Mouse (Mus musculus) thymus, postnatal 25 days (tissue): Measurements from ENCODE around the gene Esrrg.

Experiments
- DNase-seq: peaks from one replicate; pipeline ENCODE4 v3.0.0; 2022

The Esrrg gene

DNA sequence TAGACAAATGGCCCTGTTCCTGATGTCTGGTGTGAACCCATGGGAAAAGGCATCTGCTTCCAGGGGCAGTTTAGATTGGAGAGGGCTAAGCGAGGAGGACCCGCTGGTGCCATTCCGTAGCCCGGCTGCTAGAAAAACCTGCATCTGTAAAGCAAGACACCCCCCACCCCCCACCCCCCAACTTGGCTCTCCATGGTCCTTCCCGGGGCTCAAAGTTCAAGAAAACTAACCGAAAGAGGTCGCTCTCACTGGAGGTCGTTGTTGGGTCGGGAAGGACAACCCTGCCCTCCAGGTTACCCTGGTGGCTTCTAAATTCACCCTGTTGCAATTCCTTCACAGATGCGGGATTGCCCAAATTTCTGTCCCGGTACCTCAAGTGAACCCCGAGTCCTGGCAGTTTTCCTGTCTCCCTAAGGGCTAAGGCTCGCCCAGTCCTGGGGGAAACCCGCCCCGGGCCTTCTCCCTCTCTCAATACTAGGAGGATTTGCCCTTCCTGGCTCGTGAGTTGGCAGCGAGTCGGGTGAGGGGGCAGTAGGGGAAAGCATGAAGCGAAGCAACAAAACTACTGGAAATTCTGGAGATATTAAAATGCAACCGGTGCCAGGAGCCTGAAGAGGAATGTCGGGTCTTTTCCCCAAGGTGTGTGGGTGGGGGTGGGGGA lies at the start of gene Esrrg:
Gene Esrrg, plus strand, starts transcription at position 531 of the 661 bp plus-strand sequence.
- DNase-seq, result no peak

DNA sequence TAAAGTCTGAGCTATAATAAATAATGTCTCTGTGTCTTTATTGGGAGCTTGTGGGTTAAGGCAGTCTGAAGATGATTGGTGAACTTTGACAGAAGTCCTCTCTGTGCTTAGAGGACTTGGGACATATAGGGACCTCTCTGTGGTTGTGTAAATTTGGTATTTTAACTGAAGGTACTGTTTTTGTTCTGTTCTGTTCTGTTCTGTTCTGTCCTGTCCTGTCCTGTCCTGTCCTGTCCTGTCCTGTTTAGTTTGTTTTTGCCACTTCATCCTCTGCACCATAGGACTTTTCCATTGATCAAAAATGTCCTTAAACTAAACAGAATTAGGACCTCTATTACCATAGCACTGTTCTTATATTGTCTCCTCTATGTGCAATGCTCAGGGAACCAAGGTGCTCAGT lies 24.6 kb upstream of the Esrrg start:
- DNase-seq, result no peak

DNA sequence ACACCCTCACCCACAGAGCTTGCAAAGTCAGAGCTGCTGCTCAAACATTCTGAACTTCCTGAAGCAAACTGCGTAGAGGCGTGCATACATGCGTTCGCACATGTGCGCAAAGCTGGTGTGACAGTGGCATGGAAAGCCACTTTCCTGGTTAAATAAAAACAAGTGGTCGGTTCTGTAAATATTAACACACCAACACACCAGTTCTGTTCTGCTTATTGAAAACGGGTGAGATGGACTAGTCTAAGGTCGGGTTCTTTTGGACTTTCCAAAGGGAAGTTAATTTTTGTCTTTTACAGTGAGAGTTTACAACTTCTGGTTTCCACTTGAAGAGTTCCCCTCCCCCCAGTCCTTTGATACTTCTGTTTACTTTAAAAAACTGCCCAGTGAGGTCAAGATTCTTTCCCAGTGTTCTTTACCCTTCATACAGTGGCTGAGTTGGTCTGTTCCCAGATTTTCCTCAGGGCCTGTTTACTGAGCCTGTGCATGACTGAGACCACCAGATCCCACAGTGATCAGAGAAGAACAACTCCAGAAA lies 22.0 kb upstream of the Esrrg start:
- DNase-seq, result no peak

DNA sequence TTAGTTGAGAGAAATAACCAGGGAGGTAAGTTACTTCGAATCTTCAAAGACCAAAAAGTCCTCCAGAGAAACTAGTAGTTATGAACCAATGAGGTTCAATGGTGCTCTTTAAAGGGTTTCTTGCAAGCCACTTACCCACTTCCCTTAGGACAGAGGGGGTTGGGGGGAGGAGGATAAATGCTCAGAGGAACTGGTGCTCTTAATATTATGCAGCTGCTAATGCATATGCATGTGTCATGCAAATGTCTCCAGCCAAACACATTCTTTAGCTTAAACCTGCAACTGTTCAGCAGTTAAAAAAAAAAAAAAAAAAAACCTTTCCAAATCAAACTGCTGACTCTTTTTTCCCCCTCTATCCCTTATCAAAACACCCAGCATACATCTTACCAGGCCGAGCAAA lies 5.6 kb upstream of the Esrrg start:
- no peak for DNase-seq

DNA sequence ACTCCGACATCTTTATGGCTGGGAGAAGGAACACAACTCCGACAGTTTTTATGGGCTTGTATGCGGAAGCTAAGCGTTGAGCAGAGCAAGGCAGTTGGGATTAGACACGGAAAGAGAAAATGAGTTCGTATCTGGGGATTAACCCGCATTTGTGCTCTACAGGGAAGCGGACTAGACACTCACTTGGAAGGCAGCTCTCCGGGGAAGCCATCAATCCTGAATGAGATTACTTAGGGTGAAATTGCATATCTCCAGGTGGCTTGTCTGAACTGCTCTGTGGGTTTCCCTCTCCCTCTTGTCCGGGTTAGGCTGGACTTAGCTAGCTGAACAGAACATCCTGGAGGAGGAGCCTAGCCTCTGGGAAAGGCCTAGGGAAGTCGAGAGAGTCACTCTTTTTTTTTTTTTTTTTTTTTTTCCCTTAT lies 4.5 kb upstream of the Esrrg start:
- no peak for DNase-seq

DNA sequence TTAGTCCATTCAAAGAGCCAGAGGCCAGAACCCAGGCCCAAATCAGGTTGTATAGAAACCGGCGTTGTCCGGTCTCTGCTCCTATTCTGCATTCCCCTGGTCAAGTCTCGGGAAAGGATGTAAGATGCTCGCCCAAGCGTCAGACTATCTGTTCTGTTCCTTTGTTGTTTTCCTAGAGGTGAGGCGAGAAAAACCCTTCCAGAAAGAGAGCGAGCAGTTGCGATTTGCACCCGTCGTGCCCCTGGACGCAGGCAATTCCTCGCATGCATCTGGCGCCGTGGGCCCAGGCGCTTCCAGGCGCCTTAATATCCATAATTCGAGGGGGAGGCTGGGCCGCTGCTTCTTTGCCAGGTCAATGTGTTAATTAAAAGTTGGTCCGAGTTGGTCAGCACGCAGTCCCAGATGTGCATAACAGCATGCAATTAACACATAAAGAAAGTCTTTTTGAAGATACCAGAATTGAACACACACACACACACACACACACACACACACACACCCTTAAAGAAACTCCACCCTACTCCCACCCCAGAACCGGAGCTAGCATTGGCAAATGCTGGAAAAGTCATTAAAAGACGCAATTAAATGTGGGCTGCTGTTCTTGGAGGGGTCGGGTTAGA lies 3.8 kb upstream of the Esrrg start:
- no peak for DNase-seq

DNA sequence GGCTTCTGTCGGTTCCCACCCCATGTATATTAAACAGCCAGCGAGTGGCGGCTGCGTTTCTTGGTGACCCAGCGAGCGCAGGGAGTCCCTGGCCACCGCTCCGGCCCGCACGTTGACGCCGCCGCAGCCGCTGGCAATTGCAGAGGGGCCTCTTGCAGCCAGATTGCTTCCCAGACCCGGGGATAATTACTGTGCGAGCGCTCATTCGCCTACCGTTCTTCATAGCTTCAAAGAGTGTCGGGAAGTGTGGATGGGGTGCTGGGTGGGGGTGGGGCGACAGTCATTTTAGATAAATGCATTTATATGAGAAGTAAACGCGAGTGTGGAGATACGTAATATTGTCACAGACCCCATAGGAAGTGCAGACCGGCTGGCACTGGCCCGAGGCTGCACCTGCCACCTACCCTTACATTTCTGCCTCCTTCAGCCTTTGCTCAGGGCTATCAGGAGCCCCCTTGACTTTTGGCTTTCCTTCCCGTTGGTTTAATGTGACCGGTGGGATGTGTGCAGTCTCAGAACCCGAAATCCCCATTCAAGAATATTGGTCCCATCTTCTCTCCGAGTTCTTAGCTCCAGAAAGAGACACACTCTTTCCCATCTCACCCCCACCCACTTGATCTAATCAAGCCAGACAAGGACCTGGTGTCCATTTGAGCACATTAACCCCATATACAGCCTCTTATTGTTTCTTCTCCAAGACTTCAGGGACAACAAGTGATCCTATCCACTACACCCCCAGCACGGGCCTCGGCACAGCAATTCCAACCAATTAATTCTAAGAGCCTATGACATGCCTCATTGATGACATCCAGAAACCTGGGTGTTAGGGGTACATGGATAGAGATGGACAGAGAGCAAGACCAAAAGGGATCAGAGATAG lies 3.0 kb upstream of the Esrrg start:
- DNase-seq, result no peak

DNA sequence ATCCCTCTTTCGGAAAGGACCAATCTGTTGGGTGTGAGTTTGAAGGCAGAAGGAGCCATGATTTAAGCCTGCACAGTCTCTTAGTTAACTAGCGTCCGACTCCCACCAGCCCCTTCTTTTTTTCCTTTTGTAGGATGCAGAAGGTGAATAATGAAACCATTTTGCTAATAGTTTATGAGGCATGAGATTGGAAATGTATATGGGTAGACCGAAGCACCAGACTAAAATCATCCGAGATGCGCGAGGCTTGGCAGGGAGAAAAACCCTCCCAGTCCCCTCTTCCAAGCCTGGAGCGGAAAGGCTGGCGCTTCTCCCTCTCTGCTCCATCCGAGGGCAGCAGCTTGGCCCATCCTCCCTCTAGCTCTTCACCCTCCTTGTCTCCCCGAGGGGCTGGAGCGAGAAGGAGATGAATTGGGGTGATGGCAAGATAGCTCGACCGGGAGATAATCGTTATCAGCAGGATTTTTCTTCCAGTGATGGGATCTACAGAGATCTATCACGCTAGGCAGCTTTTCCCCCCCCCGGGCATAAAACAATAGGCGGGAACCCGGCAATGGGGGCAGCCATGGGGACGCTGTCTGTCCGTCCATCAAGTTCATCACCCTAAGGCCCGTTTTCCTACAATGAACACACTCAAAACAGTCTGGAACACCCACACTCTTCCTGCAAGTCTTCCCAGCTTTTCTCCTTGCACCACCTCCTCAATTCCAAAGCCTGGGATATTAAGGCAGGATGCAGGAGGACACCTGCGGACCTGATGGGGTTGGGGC lies 2.1 kb upstream of the Esrrg start:
- no peak for DNase-seq

DNA sequence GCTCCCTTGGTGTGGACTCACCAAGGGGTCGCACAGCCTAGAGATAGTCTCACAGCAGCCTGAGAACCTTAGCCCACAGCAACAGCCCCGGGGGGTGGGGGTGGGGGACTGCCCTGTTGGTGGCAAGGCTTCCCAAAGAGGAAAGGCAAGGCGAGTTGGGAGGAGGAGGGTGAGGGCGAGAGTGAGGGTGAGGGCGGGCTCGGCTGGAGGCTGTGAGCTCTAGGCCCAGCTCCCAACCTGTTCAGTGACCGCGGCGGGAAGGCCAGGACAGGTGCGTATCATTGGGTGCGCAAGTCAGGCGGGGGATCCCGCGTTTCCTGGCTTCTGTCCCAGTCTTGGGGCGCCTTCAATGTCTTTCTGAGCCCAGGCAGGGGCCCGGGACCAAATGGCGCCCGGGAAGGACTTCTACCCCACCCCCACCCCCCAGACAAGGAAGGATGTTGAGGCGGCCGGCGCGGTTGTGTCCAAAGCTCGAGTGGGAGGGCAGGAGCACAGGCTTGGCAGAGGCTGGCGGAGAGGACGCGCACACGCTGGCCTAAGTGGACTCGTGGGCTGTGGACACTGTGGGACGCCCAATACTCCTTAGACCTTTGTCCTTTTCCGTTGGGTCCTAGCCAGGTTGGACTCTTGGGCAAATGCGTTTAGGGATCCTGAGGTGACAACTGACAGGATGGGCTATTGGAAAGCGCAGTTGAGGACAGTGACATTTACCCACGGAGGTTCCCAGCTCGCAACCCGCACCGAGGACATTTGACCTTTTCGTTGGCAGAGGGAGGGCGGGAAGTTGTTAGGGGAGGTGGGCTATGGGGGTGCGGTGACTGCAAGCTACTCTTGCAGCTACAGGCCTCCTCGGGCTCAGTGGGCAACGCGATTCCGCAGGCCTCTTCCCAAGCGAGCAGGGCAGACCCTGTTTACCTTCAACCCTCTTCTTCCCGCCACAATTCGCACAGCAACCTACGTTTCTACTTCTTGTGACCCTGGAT lies 1.2 kb upstream of the Esrrg start:
- no peak for DNase-seq

DNA sequence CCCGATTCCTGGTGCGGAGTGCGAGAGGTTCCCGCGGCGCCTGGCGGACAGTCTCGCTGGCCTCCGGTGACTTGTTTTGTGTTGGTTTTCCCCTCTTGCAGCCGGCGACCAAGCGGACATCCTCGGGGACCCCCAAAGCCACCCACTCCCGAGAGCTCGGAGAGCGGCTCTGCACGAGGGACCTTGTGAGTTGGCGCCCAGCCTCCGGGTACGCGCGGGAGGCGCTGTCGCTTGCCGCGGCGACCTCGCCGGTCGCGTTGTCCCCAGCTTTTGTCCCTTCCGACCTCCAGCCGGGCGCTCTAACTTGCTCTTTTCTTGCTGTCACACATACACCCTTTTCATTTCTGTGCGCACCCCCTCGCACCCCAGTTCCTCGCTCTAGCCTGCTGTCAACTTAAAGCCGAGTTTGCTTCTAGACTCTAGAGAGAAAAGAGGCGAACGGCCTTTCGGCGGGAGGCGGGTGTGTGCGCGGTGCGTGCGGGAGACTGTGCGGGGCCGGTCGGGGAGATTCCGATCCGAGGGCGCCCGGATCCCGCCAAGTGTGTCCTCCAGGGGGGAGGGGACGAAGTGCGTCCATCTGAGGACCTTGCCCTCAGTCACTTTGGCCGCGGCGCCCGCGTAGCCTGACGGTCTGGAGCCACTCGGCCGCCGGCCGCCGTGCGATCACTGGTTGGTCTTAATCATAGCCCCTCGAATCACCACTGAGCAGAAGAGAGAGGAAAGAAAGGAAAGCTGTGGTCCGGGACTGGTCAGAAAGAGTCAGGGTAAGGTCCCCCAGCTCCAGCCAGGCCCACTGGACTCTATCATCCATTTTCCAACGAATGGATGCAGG lies 646 bp downstream of the Esrrg start:
- DNase-seq, result no peak

DNA sequence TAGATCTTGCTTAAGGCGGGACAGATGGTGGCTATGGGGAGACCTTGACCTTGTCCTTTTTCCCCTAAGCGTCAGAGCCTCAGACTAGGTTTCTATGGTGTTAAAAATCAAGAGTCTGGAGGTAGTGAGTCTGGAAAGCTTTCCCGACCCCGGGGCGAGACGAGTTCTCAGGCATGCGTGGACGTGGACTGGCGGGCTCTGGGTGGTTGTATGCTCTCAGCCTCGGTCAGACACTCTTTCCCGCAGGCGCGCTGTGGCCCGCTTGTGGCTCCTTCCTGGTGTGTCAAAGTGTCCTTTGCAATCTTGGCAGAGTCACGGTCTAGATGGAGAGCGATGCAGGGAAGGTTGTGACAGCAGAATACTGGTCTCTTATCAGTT lies 1.3 kb downstream of the Esrrg start:
- no peak for DNase-seq

DNA sequence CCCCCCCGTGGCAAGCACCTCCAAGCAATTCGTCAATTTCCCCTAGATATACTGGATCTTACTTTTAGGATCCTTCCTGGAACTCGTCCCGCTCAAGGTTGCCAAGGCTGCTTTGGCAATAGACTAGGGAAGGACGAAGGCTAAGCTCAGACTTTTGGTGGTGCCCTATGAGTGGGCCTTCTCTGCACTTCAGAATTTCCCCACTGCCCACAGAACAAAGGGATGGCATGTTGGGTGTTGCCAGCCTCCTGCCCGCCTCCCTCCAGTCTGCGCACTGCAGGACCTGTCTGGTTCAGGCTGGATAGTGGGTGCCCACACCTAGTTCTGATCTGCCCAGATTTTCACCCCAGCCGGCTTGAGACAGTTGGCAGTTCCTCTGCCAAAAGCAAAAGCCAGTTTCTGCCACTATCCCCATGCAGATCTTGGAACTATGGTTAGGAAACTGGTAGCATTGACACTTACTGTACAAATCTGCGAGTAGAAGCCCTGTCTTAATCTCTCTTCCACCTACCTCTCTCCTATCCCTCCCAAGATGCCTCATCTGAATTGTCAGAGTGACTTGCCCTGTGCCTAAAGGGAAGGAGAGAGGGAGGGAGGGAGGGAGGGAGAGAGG lies 1.9 kb downstream of the Esrrg start:
- DNase-seq, result no peak

DNA sequence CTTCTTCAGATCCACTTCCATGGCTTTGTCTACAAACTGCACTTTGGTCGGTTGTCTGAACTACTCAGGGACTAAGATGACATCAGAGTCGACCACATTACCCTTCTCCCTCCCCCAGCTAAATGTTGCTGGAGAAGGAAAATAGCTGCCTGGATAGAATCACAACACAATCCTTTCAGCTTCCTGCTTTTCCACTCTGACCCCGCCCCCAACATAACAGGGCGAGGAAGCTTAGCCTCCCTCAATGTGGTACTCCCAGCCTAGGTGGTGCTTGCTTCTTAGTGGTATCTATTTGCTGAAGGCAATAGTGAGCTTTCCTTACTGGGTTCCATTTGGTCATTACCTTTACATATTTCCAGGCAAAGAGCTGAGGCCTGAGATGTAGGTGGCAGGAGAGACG lies 3.3 kb downstream of the Esrrg start:
- DNase-seq, result no peak

DNA sequence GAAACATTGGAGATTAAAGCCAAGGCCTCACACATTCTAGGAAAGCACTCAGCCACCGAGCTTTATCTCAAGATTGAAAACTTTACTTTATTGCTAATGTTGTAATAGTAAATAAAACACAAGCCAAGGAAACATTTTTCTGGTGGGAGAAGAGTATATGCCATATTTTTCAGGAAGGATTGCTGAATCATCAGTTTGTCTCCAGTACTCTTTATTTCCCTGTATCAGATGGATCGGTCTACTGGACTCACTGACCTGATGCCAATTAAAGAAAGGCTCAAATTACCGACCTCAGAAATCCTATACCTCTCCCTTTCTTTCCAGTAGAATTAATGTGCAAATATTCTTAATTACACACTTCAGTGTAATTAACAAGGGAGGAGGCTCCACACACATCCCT lies 4.7 kb downstream of the Esrrg start:
- DNase-seq, result no peak

DNA sequence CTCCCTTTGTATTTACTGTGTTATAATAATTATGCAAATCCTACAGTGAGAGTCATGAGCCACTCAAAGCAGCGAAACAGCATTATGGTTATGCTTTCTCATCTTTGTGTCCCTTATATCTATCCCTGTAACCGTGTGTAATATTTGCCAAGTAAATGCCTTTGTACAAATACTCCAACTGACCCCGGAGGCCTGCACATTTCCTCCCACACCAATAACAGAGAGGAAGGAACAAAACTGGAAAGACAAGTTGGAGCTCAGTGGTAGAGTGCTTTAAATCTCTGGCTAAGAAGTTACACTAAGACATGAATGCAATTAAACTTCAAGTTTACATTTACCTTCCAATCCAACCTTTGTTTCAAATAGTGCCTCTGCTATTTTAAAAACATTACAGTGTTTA lies 15.4 kb downstream of the Esrrg start:
- no peak for DNase-seq

DNA sequence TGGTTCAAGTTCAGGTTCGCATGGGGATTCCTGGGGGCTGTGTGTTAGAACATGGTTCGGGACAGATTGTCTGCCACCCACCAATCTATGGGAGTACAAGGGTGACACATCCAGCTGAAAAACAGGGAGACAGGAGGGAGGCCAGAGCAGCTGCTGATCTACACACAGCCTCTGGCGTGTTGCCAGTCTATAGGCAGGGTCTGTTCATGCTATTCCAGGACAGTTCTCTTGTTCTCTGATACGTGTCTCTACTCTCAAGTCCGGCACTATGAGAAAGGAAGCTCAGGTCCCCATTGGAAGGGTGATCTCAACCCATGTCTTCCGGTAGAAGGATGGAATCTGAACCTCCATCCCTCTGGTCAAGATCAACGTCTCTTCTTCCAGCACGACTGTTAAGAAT lies 21.8 kb downstream of the Esrrg start:
- DNase-seq, result no peak

DNA sequence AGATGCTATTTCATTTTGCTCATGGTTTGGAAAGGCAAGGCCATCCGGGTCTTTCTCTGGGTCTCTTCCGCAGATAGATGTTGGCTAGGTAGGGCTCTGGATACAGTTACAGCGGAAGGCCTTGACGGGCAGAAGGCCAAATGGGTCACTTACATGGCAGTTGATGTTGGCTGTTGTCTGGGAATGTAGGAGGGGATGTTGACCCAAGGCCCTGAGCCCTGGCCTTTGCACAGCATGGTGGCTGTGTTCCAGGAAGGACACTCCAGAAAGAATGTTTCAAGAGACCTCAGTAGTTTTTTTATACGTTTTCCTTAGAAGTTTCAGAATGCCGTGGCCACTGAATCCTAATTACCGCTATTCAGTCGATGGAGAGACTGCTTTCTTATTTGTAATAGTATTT lies 22.9 kb downstream of the Esrrg start:
- no peak for DNase-seq

DNA sequence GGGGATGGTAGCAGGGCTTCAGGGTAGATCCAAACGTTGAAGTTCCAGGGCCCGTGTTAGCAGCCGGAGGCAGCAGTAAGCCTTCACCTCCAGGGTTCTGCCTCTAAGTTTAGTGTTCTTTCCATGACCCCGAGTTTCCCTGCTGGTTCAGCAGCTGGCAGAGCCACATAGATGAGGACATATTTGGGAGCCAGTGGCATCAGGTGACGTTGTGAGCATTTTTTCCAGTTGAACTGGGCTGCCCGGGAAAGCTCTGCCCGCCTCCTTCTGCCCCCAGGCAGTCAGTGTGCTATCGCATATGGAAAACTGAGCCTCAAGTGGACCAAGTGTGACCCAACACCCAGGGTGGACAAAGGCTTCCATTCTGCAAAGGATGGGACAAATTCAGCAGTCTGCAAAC lies 36.7 kb downstream of the Esrrg start:
- DNase-seq, result no peak

DNA sequence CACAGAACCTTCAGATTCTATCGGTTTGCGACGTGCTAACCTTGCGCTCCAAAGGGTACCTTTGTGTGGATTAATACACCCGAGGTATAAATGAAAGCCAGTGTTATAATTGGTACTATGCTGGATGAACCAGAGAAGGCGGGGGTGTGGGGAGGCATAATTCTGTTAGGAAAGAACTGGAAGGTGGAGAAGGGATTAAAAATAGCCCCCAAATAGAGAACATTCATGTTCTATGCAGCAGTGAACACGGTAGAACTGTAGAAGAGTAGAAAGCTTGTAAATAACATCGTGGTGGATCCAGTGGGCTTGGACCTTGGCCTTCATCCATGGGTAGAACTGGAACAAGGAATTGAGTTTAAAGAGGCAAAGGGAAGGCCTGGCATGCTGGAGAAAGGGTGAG lies 40.0 kb downstream of the Esrrg start:
- no peak for DNase-seq

DNA sequence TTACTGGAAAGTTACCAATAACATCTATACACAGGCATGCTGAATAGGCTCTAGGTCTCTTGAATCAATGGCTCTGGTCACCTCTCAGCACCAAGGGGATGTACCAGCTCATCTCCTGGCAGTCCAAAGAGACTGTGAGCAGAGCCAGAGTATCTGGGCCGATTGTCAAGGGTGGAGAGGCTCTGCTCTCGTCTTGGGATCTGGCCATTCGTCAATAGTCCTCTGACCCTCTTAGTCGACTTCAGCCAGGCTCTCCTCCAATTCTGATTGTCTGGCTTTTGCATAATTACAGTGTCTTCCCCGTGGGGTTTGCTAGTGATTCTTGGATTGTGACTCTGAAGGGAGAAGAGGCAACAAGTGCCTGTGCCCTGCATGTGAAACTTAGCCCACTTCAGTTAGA lies 41.3 kb downstream of the Esrrg start:
- no peak for DNase-seq
